Mouse (Mus musculus) ES-Bruce4 (cell line): ENCODE results near the gene Rnf135. TPM values are rescaled to one million over a fixed set of nuclear protein-coding genes. Genes with fewer than 3 reads are reported as not detected.

ENCODE experiments used
- H3K27ac ChIP-seq: 2 replicates; pipeline ENCODE4 v1.5.1; 2012; ENCODE audit warnings: low read length, inconsistent platforms; ENCODE audit not compliant: insufficient read depth
- H3K27me3 ChIP-seq: 2 replicates; pipeline ENCODE4 v1.6.1; 2012; ENCODE audit warnings: mild to moderate bottlenecking, low read length, inconsistent platforms; ENCODE audit not compliant: control insufficient read depth, poor library complexity, insufficient read depth, severe bottlenecking
- H3K36me3 ChIP-seq: 2 replicates; pipeline ENCODE4 v1.6.1; 2012; ENCODE audit warnings: inconsistent platforms, mild to moderate bottlenecking, low read length, moderate library complexity; ENCODE audit not compliant: control insufficient read depth, poor library complexity, insufficient read depth, severe bottlenecking
- H3K4me1 ChIP-seq: one replicate; pipeline ENCODE4 v1.8.1; 2011; ENCODE audit warnings: low read length; ENCODE audit not compliant: control insufficient read depth, insufficient read depth
- H3K4me3 ChIP-seq: 2 replicates; pipeline ENCODE4 v1.5.1; 2011; ENCODE audit warnings: low read depth, mild to moderate bottlenecking, low read length
- H3K9ac ChIP-seq: 2 replicates; pipeline ENCODE4 v1.6.1; 2012; ENCODE audit warnings: low read depth, mild to moderate bottlenecking, inconsistent platforms; ENCODE audit not compliant: poor library complexity, severe bottlenecking
- H3K9me3 ChIP-seq: replicated peaks from 2 replicates; pipeline ENCODE4 v1.6.1; 2012; ENCODE audit warnings: mild to moderate bottlenecking, low read length, inconsistent platforms; ENCODE audit not compliant: control insufficient read depth, poor library complexity, insufficient read depth, severe bottlenecking
- CTCF ChIP-seq: IDR thresholded peaks from one replicate; pipeline ENCODE4 v1.8.1; 2011; ENCODE audit warnings: low read depth, low read length
- EP300 ChIP-seq: IDR thresholded peaks from 2 replicates; pipeline ENCODE4 v1.6.1; 2011; ENCODE audit warnings: low read depth, low read length; ENCODE audit not compliant: insufficient read depth
- POLR2A ChIP-seq: IDR thresholded peaks from one replicate; pipeline ENCODE4 v1.8.1; 2011; ENCODE audit warnings: low read length; ENCODE audit not compliant: insufficient read depth
- polyA plus RNA-seq: library from polyadenylated mRNA; stranded (reverse); fragments of >200 nt; gene quantifications from 2 replicates; pipeline ENCODE4 v1.2.4, GENCODE M21; 2011; ENCODE audit warnings: low read depth; ENCODE audit not compliant: missing spikeins, insufficient read depth, insufficient read length

Rnf135 gene
- polyA plus RNA-seq, 1 experiment, result 5.3 TPM

- no peak for TF ChIP-seq POLR2A
- no peak for TF ChIP-seq CTCF
- TF ChIP-seq EP300, result no peak
- H3K27ac ChIP-seq, result no peak overlapping the region
- no peaks in the 10 kb centered on the region for H3K36me3 ChIP-seq
- no peaks in the 10 kb centered on the region for H3K27me3 ChIP-seq
- peaks cover 3% of the 10 kb centered on the region for H3K4me1 ChIP-seq
- H3K9ac ChIP-seq, result no peak overlapping the region
- H3K4me3 ChIP-seq, result no peak overlapping the region
- H3K9me3 ChIP-seq, result no peaks in the 10 kb centered on the region
Measured at GRCm38 (mm10) chr11:80164224-80164623, 19.4 kb upstream of the Rnf135 start.

DNA sequence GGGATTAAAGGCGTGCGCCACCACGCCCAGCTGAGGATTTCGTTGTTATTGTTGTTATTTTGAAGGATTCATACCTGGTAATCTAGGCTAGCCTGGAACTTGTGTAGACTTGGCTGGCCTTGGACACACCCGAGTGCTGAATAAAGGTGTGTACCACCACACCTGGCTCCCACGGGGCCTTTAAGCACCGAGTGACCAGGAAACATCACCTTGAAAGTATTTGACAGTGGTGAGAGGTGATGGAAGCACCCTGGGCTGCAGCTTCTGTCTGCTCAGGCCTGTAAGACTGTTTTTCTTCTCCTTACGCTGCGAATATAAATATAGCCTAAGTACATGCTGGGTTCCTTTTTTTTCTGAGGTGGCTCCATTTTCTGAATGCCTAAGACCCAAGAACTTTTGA is 15.5 kb upstream of the Rnf135 start:
- Histone ChIP-seq H3K9ac (no peak overlapping the region), H3K27me3 (no peaks in the 10 kb centered on the region), H3K27ac (no peak overlapping the region), H3K4me3 (no peak overlapping the region), H3K36me3 (no peaks in the 10 kb centered on the region), H3K4me1 (peaks cover 7% of the 10 kb centered on the region), H3K9me3 (no peaks in the 10 kb centered on the region)
- no peak for TF ChIP-seq EP300
- no peak for TF ChIP-seq POLR2A

- no peak overlapping the region for H3K4me3 ChIP-seq
- no peaks in the 10 kb centered on the region for H3K27me3 ChIP-seq
- no peak overlapping the region for H3K27ac ChIP-seq
- H3K9me3 ChIP-seq, result no peaks in the 10 kb centered on the region
- no peaks in the 10 kb centered on the region for H3K36me3 ChIP-seq
- TF ChIP-seq POLR2A, result no peak
- no peak for TF ChIP-seq EP300
- TF ChIP-seq CTCF, result no peak
- no peak overlapping the region for H3K9ac ChIP-seq
- H3K4me1 ChIP-seq, result peaks cover 6% of the 10 kb centered on the region
Measured at GRCm38 (mm10) chr11:80168611-80169249, 14.9 kb upstream of the Rnf135 start.

GRCm38 (mm10) chr11:80169629-80170028 is 14.0 kb upstream of the Rnf135 start:
- Histone ChIP-seq H3K27me3 (no peaks in the 10 kb centered on the region), H3K9me3 (no peaks in the 10 kb centered on the region), H3K36me3 (no peaks in the 10 kb centered on the region), H3K27ac (no peak overlapping the region), H3K4me1 (peaks cover 6% of the 10 kb centered on the region), H3K4me3 (no peak overlapping the region), H3K9ac (no peak overlapping the region)
- TF ChIP-seq CTCF, result no peak
- no peak for TF ChIP-seq EP300
- TF ChIP-seq POLR2A, result no peak

GRCm38 (mm10) chr11:80170351-80170750 is 13.3 kb upstream of the Rnf135 start:
- Histone ChIP-seq H3K9ac (no peak overlapping the region), H3K36me3 (no peaks in the 10 kb centered on the region), H3K27me3 (no peaks in the 10 kb centered on the region), H3K27ac (no peak overlapping the region), H3K4me3 (no peak overlapping the region), H3K9me3 (no peaks in the 10 kb centered on the region), H3K4me1 (peaks cover 6% of the 10 kb centered on the region)
- TF ChIP-seq POLR2A (no peak), CTCF (no peak), EP300 (no peak)

DNA sequence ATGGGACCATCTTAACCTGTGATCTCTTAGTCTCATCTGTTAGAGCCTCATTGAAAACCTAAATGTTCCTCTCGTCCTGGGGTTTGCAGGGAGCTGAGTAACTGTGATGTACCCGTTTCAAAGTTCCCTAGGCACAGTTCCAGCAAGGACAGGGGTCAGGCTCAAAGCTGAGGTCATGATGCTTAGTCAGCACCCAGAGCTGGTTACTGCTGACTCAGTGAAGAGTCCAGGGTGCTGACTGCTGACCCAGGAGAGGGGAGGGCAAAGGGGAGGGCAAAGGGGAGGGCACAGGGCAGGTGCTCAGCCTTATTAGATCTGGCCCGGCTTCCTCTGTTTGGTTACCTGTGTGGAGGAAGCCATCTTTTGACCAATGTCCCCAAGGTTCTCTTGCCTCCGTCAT is 11.8 kb upstream of the Rnf135 start:
- no peaks in the 10 kb centered on the region for H3K36me3 ChIP-seq
- H3K27ac ChIP-seq, result no peak overlapping the region

More for the DNA sequence above, 11.8 kb upstream of the Rnf135 start:
- no peak for TF ChIP-seq CTCF
- no peak for TF ChIP-seq EP300
- no peak for TF ChIP-seq POLR2A
- peaks cover 10% of the 10 kb centered on the region for H3K4me1 ChIP-seq
- H3K9ac ChIP-seq, result no peak overlapping the region
- H3K4me3 ChIP-seq, result no peak overlapping the region
- no peaks in the 10 kb centered on the region for H3K27me3 ChIP-seq
- no peaks in the 10 kb centered on the region for H3K9me3 ChIP-seq
